Mouse (Mus musculus) thymus, postnatal 4 days (tissue): ENCODE measurements around the gene Degs1.
A peak's percentile ranks its signal among the peaks of the same experiment; 100 is the strongest.

ENCODE experiments used
- DNase-seq: peaks from one replicate; pipeline ENCODE4 v3.0.0; 2021

The Degs1 gene

GRCm38 (mm10) chr1:182280046-182280445 is 2.6 kb downstream of the Degs1 start:
- no peak for DNase-seq

GRCm38 (mm10) chr1:182279436-182279835 is 3.2 kb downstream of the Degs1 start:
- no peak for DNase-seq

- no peak for DNase-seq
Observed at GRCm38 (mm10) chr1:182275109-182275508, 7.5 kb downstream of the Degs1 start.

GRCm38 (mm10) chr1:182271632-182272031 is 11.0 kb downstream of the Degs1 start:
- no peak for DNase-seq

GRCm38 (mm10) chr1:182271130-182271529 is 11.5 kb downstream of the Degs1 start:
- DNase-seq: no peak

GRCm38 (mm10) chr1:182268317-182268716 is 14.3 kb downstream of the Degs1 start:
- DNase-seq: no peak

GRCm38 (mm10) chr1:182266028-182266525 is 16.5 kb downstream of the Degs1 start:
- DNase-seq: no peak

- DNase-seq: no peak
Observed at GRCm38 (mm10) chr1:182256041-182256680, 26.4 kb downstream of the Degs1 start.

GRCm38 (mm10) chr1:182255031-182255430 is 27.6 kb downstream of the Degs1 start:
- DNase-seq: peak; percentile 42

GRCm38 (mm10) chr1:182254618-182255017 is 28.0 kb downstream of the Degs1 start:
- peak; percentile 51 for DNase-seq

GRCm38 (mm10) chr1:182253756-182254534 is 28.7 kb downstream of the Degs1 start:
- no peak for DNase-seq

GRCm38 (mm10) chr1:182252534-182253171 is 30.0 kb downstream of the Degs1 start:
- DNase-seq: no peak

- DNase-seq: no peak
Observed at GRCm38 (mm10) chr1:182250734-182251133, 31.9 kb downstream of the Degs1 start.

- DNase-seq: no peak
Observed at GRCm38 (mm10) chr1:182249298-182249697, 33.3 kb downstream of the Degs1 start.

GRCm38 (mm10) chr1:182245003-182245402 is 37.6 kb downstream of the Degs1 start:
- no peak for DNase-seq

GRCm38 (mm10) chr1:182238056-182238703 is 44.4 kb downstream of the Degs1 start:
- DNase-seq: no peak

GRCm38 (mm10) chr1:182237386-182237785 is 45.2 kb downstream of the Degs1 start:
- DNase-seq: no peak

GRCm38 (mm10) chr1:182235174-182235573 is 47.4 kb downstream of the Degs1 start:
- DNase-seq: no peak

GRCm38 (mm10) chr1:182229381-182229780 is 53.2 kb downstream of the Degs1 start:
- no peak for DNase-seq

GRCm38 (mm10) chr1:182227141-182227963 is 55.3 kb downstream of the Degs1 start:
- DNase-seq: no peak

GRCm38 (mm10) chr1:182226261-182226660 is 56.3 kb downstream of the Degs1 start:
- DNase-seq: peak; percentile 39
